Comparison of ENCODE assay signal across 12 mouse cellular contexts in the genomic region with DNA sequence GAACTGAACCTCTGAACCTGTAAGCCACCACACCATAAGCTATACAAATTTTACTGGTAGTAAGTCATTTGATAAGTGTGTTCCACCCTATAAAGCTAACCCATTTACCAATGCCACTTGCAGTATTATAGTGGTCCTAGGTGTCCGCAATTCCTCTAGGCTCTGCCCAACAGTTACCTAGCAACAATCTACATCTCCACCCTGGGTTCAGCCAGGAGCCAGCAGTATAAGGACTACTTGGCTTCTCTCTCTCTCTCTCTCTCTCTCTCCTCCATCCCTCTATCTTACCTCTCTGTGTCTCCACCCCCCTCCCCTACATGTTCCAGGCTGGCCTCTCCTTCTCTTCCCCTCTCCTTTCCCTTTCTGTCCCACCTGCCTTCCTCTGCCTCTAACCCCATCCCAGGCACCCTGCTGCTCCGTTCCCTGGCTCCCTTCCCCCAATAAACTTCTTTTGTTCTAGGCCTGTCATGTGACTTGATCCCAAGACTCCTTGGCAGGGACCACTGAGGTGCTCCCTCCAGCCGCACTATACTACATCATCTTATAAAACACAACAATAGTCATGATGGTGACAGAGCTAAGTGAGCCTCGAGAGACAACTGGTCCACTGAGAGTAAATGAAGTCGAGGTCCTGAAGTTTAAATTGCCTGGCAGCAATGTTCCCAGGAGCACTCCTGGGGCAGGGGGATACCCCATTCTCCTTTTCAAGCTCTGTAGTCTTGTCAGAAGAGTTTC. TPM values are rescaled to one million over a fixed set of nuclear protein-coding genes. Genes with fewer than 3 reads are reported as not detected.
DNase-seq lines count a peak whose midpoint lies in the region; ATAC-seq and TF ChIP-seq lines count a peak whose summit lies in the region.
"Had no signal": no experiment of that assay in that cellular context is flagged by ENCODE, and none has a peak within 500 bp of the region (broad histone marks: within the 10 kb centered on the region; RNA-seq: fewer than 3 reads in every experiment).

No protein-coding gene starts in this region.

- ATAC-seq in embryonic facial prominence, embryonic 12.5 days (ENCODE audit: insufficient number of reproducible peaks, insufficient read depth, low FRiP score, low TSS enrichment) = no peak
- ATAC-seq in hindbrain, embryonic 16.5 days = peak; percentile 30; the same call in 1 of the 2 replicates
- ATAC-seq in hindbrain, embryonic 14.5 days (ENCODE audit: low FRiP score) = no peak
- ATAC-seq in stomach, embryonic 15.5 days (ENCODE audit: insufficient read depth, low FRiP score, low read depth) = peak; percentile 28; the same call in 1 of the 2 replicates
- no peak for ATAC-seq in stomach, postnatal 0 days (ENCODE audit: low FRiP score, low TSS enrichment)
- ATAC-seq in stomach, embryonic 16.5 days (ENCODE audit: insufficient read depth, low FRiP score) = no peak

- no peak overlapping the region for H3K4me3 ChIP-seq in embryonic facial prominence, embryonic 12.5 days
- H3K4me3 ChIP-seq in embryonic facial prominence, embryonic 10.5 days = no peak overlapping the region
- H3K4me3 ChIP-seq in hindbrain, embryonic 16.5 days (ENCODE audit: low read length) = no peak overlapping the region
- no peak overlapping the region for H3K4me3 ChIP-seq in hindbrain, embryonic 14.5 days (replicated peaks; ENCODE audit: low read length)
- H3K4me3 ChIP-seq in stomach, embryonic 15.5 days (replicated peaks) = no peak overlapping the region
- H3K4me3 ChIP-seq in stomach, postnatal 0 days (ENCODE audit: low read depth, low read length) = no peak overlapping the region
- H3K4me3 ChIP-seq in stomach, embryonic 16.5 days (replicated peaks; ENCODE audit: low read length) = no peak overlapping the region

- no peak for TF ChIP-seq CTCF in stomach, postnatal 0 days (IDR thresholded peaks at IDR 0.05; ENCODE audit: low read depth)

- H3K4me1 ChIP-seq in embryonic facial prominence, embryonic 12.5 days = peaks cover 6% of the 10 kb centered on the region
- H3K4me1 ChIP-seq in embryonic facial prominence, embryonic 10.5 days = peaks cover 37% of the 10 kb centered on the region
- peaks cover 13% of the 10 kb centered on the region for H3K4me1 ChIP-seq in hindbrain, embryonic 16.5 days (ENCODE audit: control insufficient read depth, insufficient read depth, low read depth, low read length)
- peaks cover 17% of the 10 kb centered on the region for H3K4me1 ChIP-seq in hindbrain, embryonic 14.5 days (replicated peaks; ENCODE audit: control insufficient read depth, insufficient read depth, low read length)
- H3K4me1 ChIP-seq in stomach, embryonic 15.5 days = peaks cover 14% of the 10 kb centered on the region
- peaks cover 2% of the 10 kb centered on the region; the same call in 1 of the 2 replicates for H3K4me1 ChIP-seq in stomach, postnatal 0 days (replicated peaks; ENCODE audit: control insufficient read depth, insufficient read depth)
- peaks cover 22% of the 10 kb centered on the region for H3K4me1 ChIP-seq in stomach, embryonic 16.5 days (ENCODE audit: control insufficient read depth, insufficient read depth, low read length)

- no peaks in the 10 kb centered on the region for H3K36me3 ChIP-seq in embryonic facial prominence, embryonic 12.5 days
- no peaks in the 10 kb centered on the region for H3K36me3 ChIP-seq in embryonic facial prominence, embryonic 10.5 days (replicated peaks)
- no peaks in the 10 kb centered on the region for H3K36me3 ChIP-seq in hindbrain, embryonic 16.5 days (ENCODE audit: control insufficient read depth, insufficient read depth, low read length)
- no peaks in the 10 kb centered on the region for H3K36me3 ChIP-seq in hindbrain, embryonic 14.5 days (replicated peaks; ENCODE audit: control insufficient read depth, insufficient read depth)
- no peaks in the 10 kb centered on the region for H3K36me3 ChIP-seq in stomach, embryonic 15.5 days
- no peaks in the 10 kb centered on the region for H3K36me3 ChIP-seq in stomach, postnatal 0 days (ENCODE audit: control insufficient read depth, insufficient read depth, low read length)
- H3K36me3 ChIP-seq in stomach, embryonic 16.5 days (ENCODE audit: control insufficient read depth, insufficient read depth, low read length) = no peaks in the 10 kb centered on the region
- H3K36me3 ChIP-seq: heart, embryonic 15.5 days; limb, embryonic 15.5 days had no signal

- H3K27me3 ChIP-seq in embryonic facial prominence, embryonic 12.5 days = peaks cover 20% of the 10 kb centered on the region; the same call in 1 of the 2 replicates
- H3K27me3 ChIP-seq in embryonic facial prominence, embryonic 10.5 days (replicated peaks; ENCODE audit: low read depth, poor library complexity, severe bottlenecking) = peaks cover 60% of the 10 kb centered on the region
- H3K27me3 ChIP-seq in hindbrain, embryonic 16.5 days (replicated peaks; ENCODE audit: control insufficient read depth, insufficient read depth, low read length) = peaks cover 8% of the 10 kb centered on the region; the same call in 1 of the 2 replicates
- H3K27me3 ChIP-seq in hindbrain, embryonic 14.5 days (ENCODE audit: control insufficient read depth, insufficient read depth, low read length) = peaks cover 26% of the 10 kb centered on the region; the same call in 1 of the 2 replicates
- no peaks in the 10 kb centered on the region for H3K27me3 ChIP-seq in stomach, embryonic 15.5 days (replicated peaks)
- no peaks in the 10 kb centered on the region for H3K27me3 ChIP-seq in stomach, postnatal 0 days (ENCODE audit: control insufficient read depth, insufficient read depth, low read length)
- no peaks in the 10 kb centered on the region for H3K27me3 ChIP-seq in stomach, embryonic 16.5 days (ENCODE audit: control insufficient read depth, insufficient read depth, low read length)
- H3K27me3 ChIP-seq: heart, embryonic 15.5 days had no signal

- H3K9me3 ChIP-seq in embryonic facial prominence, embryonic 12.5 days = no peaks in the 10 kb centered on the region
- no peaks in the 10 kb centered on the region for H3K9me3 ChIP-seq in embryonic facial prominence, embryonic 10.5 days
- H3K9me3 ChIP-seq in hindbrain, embryonic 16.5 days (ENCODE audit: control insufficient read depth, low read length) = peaks cover 3% of the 10 kb centered on the region
- peaks cover 3% of the 10 kb centered on the region; the same call in 1 of the 2 replicates for H3K9me3 ChIP-seq in hindbrain, embryonic 14.5 days (ENCODE audit: control insufficient read depth, low read length)
- H3K9me3 ChIP-seq in stomach, embryonic 15.5 days = no peaks in the 10 kb centered on the region
- H3K9me3 ChIP-seq in stomach, postnatal 0 days (ENCODE audit: control insufficient read depth, low read length) = no peaks in the 10 kb centered on the region
- no peaks in the 10 kb centered on the region for H3K9me3 ChIP-seq in stomach, embryonic 16.5 days (replicated peaks; ENCODE audit: control insufficient read depth, low read length)
- H3K9me3 ChIP-seq: heart, embryonic 15.5 days had no signal

- no peak overlapping the region for H3K27ac ChIP-seq in embryonic facial prominence, embryonic 12.5 days
- H3K27ac ChIP-seq in embryonic facial prominence, embryonic 10.5 days (replicated peaks) = no peak overlapping the region
- no peak overlapping the region for H3K27ac ChIP-seq in hindbrain, embryonic 16.5 days (ENCODE audit: low read depth, low read length)
- no peak overlapping the region for H3K27ac ChIP-seq in hindbrain, embryonic 14.5 days
- peak overlapping the region; percentile 76; the same call in 1 of the 2 replicates for H3K27ac ChIP-seq in stomach, embryonic 15.5 days
- no peak overlapping the region for H3K27ac ChIP-seq in stomach, postnatal 0 days (replicated peaks)
- peak overlapping the region; percentile 92 for H3K27ac ChIP-seq in stomach, embryonic 16.5 days (ENCODE audit: low read length)
- H3K27ac ChIP-seq: limb, embryonic 15.5 days had no signal

- H3K9ac ChIP-seq in embryonic facial prominence, embryonic 12.5 days = no peak overlapping the region
- H3K9ac ChIP-seq in hindbrain, embryonic 16.5 days (ENCODE audit: low read depth, low read length) = no peak overlapping the region
- H3K9ac ChIP-seq in hindbrain, embryonic 14.5 days = no peak overlapping the region
- no peak overlapping the region for H3K9ac ChIP-seq in stomach, embryonic 15.5 days
- no peak overlapping the region for H3K9ac ChIP-seq in stomach, postnatal 0 days (ENCODE audit: low read length)
- H3K9ac ChIP-seq in stomach, embryonic 16.5 days (ENCODE audit: low read length) = no peak overlapping the region
- H3K9ac ChIP-seq: limb, embryonic 15.5 days had no signal

- DNase-seq in embryonic facial prominence, embryonic 10.5 days (ENCODE audit: low spot score) = no peak
- DNase-seq in hindbrain, embryonic 14.5 days (ENCODE audit: low spot score) = no peak
- no peak for DNase-seq in stomach, postnatal 0 days (ENCODE audit: low spot score)
- DNase-seq in layer of hippocampus, adult 9-11 months = no peak
- DNase-seq: adrenal gland, adult 2 months; layer of hippocampus, postnatal 36 days had no signal

- 24% methylated on average over 5 of the region's 5 CpGs for WGBS in embryonic facial prominence, embryonic 12.5 days
- 16% methylated on average over 5 of the region's 5 CpGs for WGBS in embryonic facial prominence, embryonic 10.5 days
- 19% methylated on average over 5 of the region's 5 CpGs for WGBS in hindbrain, embryonic 16.5 days
- WGBS in hindbrain, embryonic 14.5 days = 12% methylated on average over 5 of the region's 5 CpGs
- 31% methylated on average over 5 of the region's 5 CpGs for WGBS in stomach, embryonic 15.5 days
- WGBS in stomach, postnatal 0 days = 34% methylated on average over 5 of the region's 5 CpGs
- 35% methylated on average over 5 of the region's 5 CpGs for WGBS in stomach, embryonic 16.5 days

- H3K4me2 ChIP-seq in embryonic facial prominence, embryonic 12.5 days (replicated peaks) = peak overlapping the region; percentile 49; the same call in 1 of the 2 replicates
- no peak overlapping the region for H3K4me2 ChIP-seq in hindbrain, embryonic 16.5 days (ENCODE audit: low read length)
- H3K4me2 ChIP-seq in hindbrain, embryonic 14.5 days (replicated peaks) = no peak overlapping the region
- H3K4me2 ChIP-seq in stomach, embryonic 15.5 days = 0 out of 2 replicates have a peak overlapping the region, but pooled peaks have one; percentile 57
- no peak overlapping the region for H3K4me2 ChIP-seq in stomach, postnatal 0 days (replicated peaks; ENCODE audit: low read depth)
- H3K4me2 ChIP-seq in stomach, embryonic 16.5 days (ENCODE audit: low read depth, low read length) = peak overlapping the region; percentile 64

- TF ChIP-seq EP300 in stomach, postnatal 0 days (optimal IDR thresholded peaks at IDR 0.05) = no peak

RNA-seq across cellular contexts. Expression of a gene that starts 42.0 kb away (rescaled TPM):
- 4.2 TPM in 2 replicates for polyA plus RNA-seq in embryonic facial prominence, embryonic 12.5 days (2016; fragmentation: Nextera tagmentation; extraction: Ambion mirVana)
- polyA plus RNA-seq in embryonic facial prominence, embryonic 10.5 days (2016; fragmentation: Nextera tagmentation; extraction: Ambion mirVana) = 4.7 and 5.5 TPM in 2 replicates
- polyA plus RNA-seq in hindbrain, embryonic 16.5 days (2015; fragmentation: Nextera tagmentation; extraction: Ambion mirVana) = 7.4 and 7.6 TPM in 2 replicates
- 6.5 and 6.9 TPM in 2 replicates for polyA plus RNA-seq in hindbrain, embryonic 14.5 days (2014; fragmentation: Nextera tagmentation; extraction: Ambion mirVana)
- polyA plus RNA-seq in stomach, embryonic 15.5 days (2015; fragmentation: Nextera tagmentation; extraction: Ambion mirVana) = 52.5 and 53.4 TPM in 2 replicates
- 78.8 and 80.3 TPM in 2 replicates for polyA plus RNA-seq in stomach, postnatal 0 days (2015; fragmentation: Nextera tagmentation; extraction: Ambion mirVana)
- 59.8 and 64.7 TPM in 2 replicates for polyA plus RNA-seq in stomach, embryonic 16.5 days (2015; fragmentation: Nextera tagmentation; extraction: Ambion mirVana)

Comparison
In these comparisons a context has a peak if more than half of its experiments do, and no peak if none do; other contexts are left out.
1. ATAC-seq: peak in hindbrain, embryonic 16.5 days (single experiment) and stomach, embryonic 15.5 days (single experiment); none in embryonic facial prominence, embryonic 12.5 days (single experiment), hindbrain, embryonic 14.5 days (single experiment), stomach, postnatal 0 days (single experiment) and stomach, embryonic 16.5 days (single experiment).
2. H3K27ac ChIP-seq: peak in stomach, embryonic 15.5 days (single experiment) and stomach, embryonic 16.5 days (single experiment); none in embryonic facial prominence, embryonic 12.5 days (single experiment), embryonic facial prominence, embryonic 10.5 days (single experiment), hindbrain, embryonic 16.5 days (single experiment), hindbrain, embryonic 14.5 days (single experiment) and stomach, postnatal 0 days (single experiment).
3. H3K4me2 ChIP-seq: peak in embryonic facial prominence, embryonic 12.5 days (single experiment), stomach, embryonic 15.5 days (single experiment) and stomach, embryonic 16.5 days (single experiment); none in hindbrain, embryonic 16.5 days (single experiment), hindbrain, embryonic 14.5 days (single experiment) and stomach, postnatal 0 days (single experiment).